Mouse (Mus musculus): ENCODE data around the gene Myo1h.

GRCm38 (mm10) chr5:114279382-114280143 is 9.4 kb upstream of the Myo1h start:
- no peak for TF ChIP-seq CTCF (IDR thresholded peaks at IDR 0.05; ENCODE audit: low read depth)
- no peak for TF ChIP-seq EP300 (IDR thresholded peaks at IDR 0.05; ENCODE audit: low read depth)
